Mouse (Mus musculus): ENCODE measurements around the gene Ndufa13. TPM values are rescaled to one million over a fixed set of nuclear protein-coding genes. Genes with fewer than 3 reads are reported as not detected.

The Ndufa13 gene
- polyA plus RNA-seq, 1 experiment from 2014 or later = 159 TPM

GRCm38 (mm10) chr8:69935431-69935830, 33.1 kb upstream of the Ndufa13 start:
- 83% methylated on average over 3 of the region's 3 CpGs for WGBS
- no peaks in the 10 kb centered on the region for H3K27me3 ChIP-seq (replicated peaks; ENCODE audit: control insufficient read depth, insufficient read depth, low read length)
- H3K9ac ChIP-seq (ENCODE audit: low read depth, low read length) = no peak overlapping the region
- H3K36me3 ChIP-seq (ENCODE audit: control insufficient read depth, insufficient read depth, low read length) = peaks cover 14% of the 10 kb centered on the region
- peaks cover 34% of the 10 kb centered on the region for H3K4me1 ChIP-seq (replicated peaks; ENCODE audit: control insufficient read depth, insufficient read depth, low read length)
- no peak overlapping the region for H3K4me2 ChIP-seq
- no peak overlapping the region for H3K4me3 ChIP-seq (ENCODE audit: low read depth, low read length)
- ATAC-seq (replicated peaks; ENCODE audit: low FRiP score) = no peak
- no peak for DNase-seq (ENCODE audit: low spot score)
- H3K27ac ChIP-seq (ENCODE audit: low read depth, low read length) = no peak overlapping the region
- no peaks in the 10 kb centered on the region for H3K9me3 ChIP-seq (ENCODE audit: control insufficient read depth, low read length)

GRCm38 (mm10) chr8:69934582-69934981, 32.2 kb upstream of the Ndufa13 start:
- no peak overlapping the region for H3K27ac ChIP-seq (ENCODE audit: low read depth, low read length)
- H3K4me1 ChIP-seq (replicated peaks; ENCODE audit: control insufficient read depth, insufficient read depth, low read length) = peaks cover 25% of the 10 kb centered on the region
- H3K36me3 ChIP-seq (ENCODE audit: control insufficient read depth, insufficient read depth, low read length) = peaks cover 14% of the 10 kb centered on the region
- H3K27me3 ChIP-seq (replicated peaks; ENCODE audit: control insufficient read depth, insufficient read depth, low read length) = no peaks in the 10 kb centered on the region
- DNase-seq (ENCODE audit: low spot score) = no peak
- whole genome bisulfite sequencing = 73% methylated on average over 5 of the region's 5 CpGs
- ATAC-seq (replicated peaks; ENCODE audit: low FRiP score) = no peak
- H3K4me3 ChIP-seq (ENCODE audit: low read depth, low read length) = no peak overlapping the region
- H3K9me3 ChIP-seq (ENCODE audit: control insufficient read depth, low read length) = no peaks in the 10 kb centered on the region
- no peak overlapping the region for H3K4me2 ChIP-seq
- H3K9ac ChIP-seq (ENCODE audit: low read depth, low read length) = no peak overlapping the region

- peaks cover 22% of the 10 kb centered on the region for H3K4me1 ChIP-seq (replicated peaks; ENCODE audit: control insufficient read depth, insufficient read depth, low read length)
- 49% methylated on average over 2 of the region's 2 CpGs for WGBS
- no peak overlapping the region; the same call in 1 of the 2 replicates for H3K9ac ChIP-seq (ENCODE audit: low read depth, low read length)
- no peak for DNase-seq (ENCODE audit: low spot score)
- no peaks in the 10 kb centered on the region for H3K27me3 ChIP-seq (replicated peaks; ENCODE audit: control insufficient read depth, insufficient read depth, low read length)
- ATAC-seq (replicated peaks; ENCODE audit: low FRiP score) = no peak
- H3K36me3 ChIP-seq (ENCODE audit: control insufficient read depth, insufficient read depth, low read length) = peaks cover 14% of the 10 kb centered on the region
- H3K9me3 ChIP-seq (ENCODE audit: control insufficient read depth, low read length) = no peaks in the 10 kb centered on the region
- H3K4me2 ChIP-seq = no peak overlapping the region
- H3K4me3 ChIP-seq (ENCODE audit: low read depth, low read length) = no peak overlapping the region
- no peak overlapping the region for H3K27ac ChIP-seq (ENCODE audit: low read depth, low read length)
Observed at GRCm38 (mm10) chr8:69933811-69934210, 31.5 kb upstream of the Ndufa13 start.

- Histone ChIP-seq H3K9me3 (ENCODE audit: control insufficient read depth, low read length) (no peaks in the 10 kb centered on the region), H3K27ac (ENCODE audit: low read depth, low read length) (no peak overlapping the region), H3K4me1 (replicated peaks; ENCODE audit: control insufficient read depth, insufficient read depth, low read length) (peaks cover 18% of the 10 kb centered on the region), H3K27me3 (replicated peaks; ENCODE audit: control insufficient read depth, insufficient read depth, low read length) (no peaks in the 10 kb centered on the region), H3K4me2 (no peak overlapping the region), H3K4me3 (ENCODE audit: low read depth, low read length) (no peak overlapping the region), H3K9ac (ENCODE audit: low read depth, low read length) (no peak overlapping the region), H3K36me3 (ENCODE audit: control insufficient read depth, insufficient read depth, low read length) (peaks cover 11% of the 10 kb centered on the region; the same call in 1 of the 2 replicates)
- ATAC-seq (replicated peaks; ENCODE audit: low FRiP score) (no peak), DNase-seq (ENCODE audit: low spot score) (no peak)
Observed at GRCm38 (mm10) chr8:69926901-69927300, 24.5 kb upstream of the Ndufa13 start.

GRCm38 (mm10) chr8:69923986-69924385, 21.6 kb upstream of the Ndufa13 start:
- 28% methylated on average over 1 of the region's 1 CpGs for WGBS
- H3K4me1 ChIP-seq (replicated peaks; ENCODE audit: control insufficient read depth, insufficient read depth, low read length) = peaks cover 45% of the 10 kb centered on the region
- H3K36me3 ChIP-seq (ENCODE audit: control insufficient read depth, insufficient read depth, low read length) = peaks cover 11% of the 10 kb centered on the region; the same call in 1 of the 2 replicates
- no peaks in the 10 kb centered on the region for H3K9me3 ChIP-seq (ENCODE audit: control insufficient read depth, low read length)
- H3K27me3 ChIP-seq (replicated peaks; ENCODE audit: control insufficient read depth, insufficient read depth, low read length) = no peaks in the 10 kb centered on the region
- H3K27ac ChIP-seq (ENCODE audit: low read depth, low read length) = no peak overlapping the region
- no peak overlapping the region for H3K4me3 ChIP-seq (ENCODE audit: low read depth, low read length)
- ATAC-seq (replicated peaks; ENCODE audit: low FRiP score) (peak; percentile 64), DNase-seq (ENCODE audit: low spot score) (no peak)
- H3K4me2 ChIP-seq = 0 out of 2 replicates have a peak overlapping the region, but pooled peaks have one; percentile 18
- no peak overlapping the region for H3K9ac ChIP-seq (ENCODE audit: low read depth, low read length)

- Histone ChIP-seq H3K9ac (ENCODE audit: low read depth, low read length) (0 out of 2 replicates have a peak overlapping the region, but pooled peaks have one; percentile 2), H3K36me3 (ENCODE audit: control insufficient read depth, insufficient read depth, low read length) (peaks cover 13% of the 10 kb centered on the region), H3K4me3 (ENCODE audit: low read depth, low read length) (no peak overlapping the region), H3K9me3 (ENCODE audit: control insufficient read depth, low read length) (no peaks in the 10 kb centered on the region), H3K27me3 (replicated peaks; ENCODE audit: control insufficient read depth, insufficient read depth, low read length) (no peaks in the 10 kb centered on the region), H3K27ac (ENCODE audit: low read depth, low read length) (peak overlapping the region; percentile 52), H3K4me2 (peak overlapping the region; percentile 43), H3K4me1 (replicated peaks; ENCODE audit: control insufficient read depth, insufficient read depth, low read length) (peaks cover 49% of the 10 kb centered on the region)
- DNase-seq (ENCODE audit: low spot score) = no peak
- no peak for ATAC-seq (replicated peaks; ENCODE audit: low FRiP score)
- 88% methylated on average over 2 of the region's 2 CpGs for WGBS
Observed at GRCm38 (mm10) chr8:69921141-69921540, 18.8 kb upstream of the Ndufa13 start.

- DNase-seq (ENCODE audit: low spot score) (peak; percentile 58), ATAC-seq (replicated peaks; ENCODE audit: low FRiP score) (peak; percentile 68)
- peak overlapping the region; percentile 59 for H3K27ac ChIP-seq (ENCODE audit: low read depth, low read length)
- 0 out of 2 replicates have a peak overlapping the region, but pooled peaks have one; percentile 10 for H3K9ac ChIP-seq (ENCODE audit: low read depth, low read length)
- no peaks in the 10 kb centered on the region for H3K27me3 ChIP-seq (replicated peaks; ENCODE audit: control insufficient read depth, insufficient read depth, low read length)
- peak overlapping the region; percentile 43 for H3K4me2 ChIP-seq
- H3K4me3 ChIP-seq (ENCODE audit: low read depth, low read length) = no peak overlapping the region
- peaks cover 17% of the 10 kb centered on the region for H3K36me3 ChIP-seq (ENCODE audit: control insufficient read depth, insufficient read depth, low read length)
- no peaks in the 10 kb centered on the region for H3K9me3 ChIP-seq (ENCODE audit: control insufficient read depth, low read length)
- peaks cover 49% of the 10 kb centered on the region for H3K4me1 ChIP-seq (replicated peaks; ENCODE audit: control insufficient read depth, insufficient read depth, low read length)
- 33% methylated on average over 11 of the region's 11 CpGs for WGBS
Observed at GRCm38 (mm10) chr8:69919876-69920662, 17.7 kb upstream of the Ndufa13 start.

- Histone ChIP-seq H3K27me3 (replicated peaks; ENCODE audit: control insufficient read depth, insufficient read depth, low read length) (no peaks in the 10 kb centered on the region), H3K4me1 (replicated peaks; ENCODE audit: control insufficient read depth, insufficient read depth, low read length) (peaks cover 43% of the 10 kb centered on the region), H3K9ac (ENCODE audit: low read depth, low read length) (no peak overlapping the region), H3K4me2 (no peak overlapping the region), H3K4me3 (ENCODE audit: low read depth, low read length) (no peak overlapping the region), H3K36me3 (ENCODE audit: control insufficient read depth, insufficient read depth, low read length) (peaks cover 26% of the 10 kb centered on the region), H3K9me3 (ENCODE audit: control insufficient read depth, low read length) (no peaks in the 10 kb centered on the region), H3K27ac (ENCODE audit: low read depth, low read length) (no peak overlapping the region)
- ATAC-seq (replicated peaks; ENCODE audit: low FRiP score) = peak; percentile 50
- peak; percentile 57 for DNase-seq (ENCODE audit: low spot score)
- WGBS = 58% methylated on average over 1 of the region's 1 CpGs
Observed at GRCm38 (mm10) chr8:69919010-69919409, 16.7 kb upstream of the Ndufa13 start.

GRCm38 (mm10) chr8:69918506-69918905, 16.1 kb upstream of the Ndufa13 start:
- no peak overlapping the region for H3K4me2 ChIP-seq
- H3K9ac ChIP-seq (ENCODE audit: low read depth, low read length) = no peak overlapping the region
- no peak overlapping the region for H3K27ac ChIP-seq (ENCODE audit: low read depth, low read length)
- DNase-seq (ENCODE audit: low spot score) (no peak), ATAC-seq (replicated peaks; ENCODE audit: low FRiP score) (no peak)
- H3K9me3 ChIP-seq (ENCODE audit: control insufficient read depth, low read length) = no peaks in the 10 kb centered on the region
- H3K27me3 ChIP-seq (replicated peaks; ENCODE audit: control insufficient read depth, insufficient read depth, low read length) = no peaks in the 10 kb centered on the region
- no peak overlapping the region for H3K4me3 ChIP-seq (ENCODE audit: low read depth, low read length)
- H3K36me3 ChIP-seq (ENCODE audit: control insufficient read depth, insufficient read depth, low read length) = peaks cover 31% of the 10 kb centered on the region
- peaks cover 39% of the 10 kb centered on the region for H3K4me1 ChIP-seq (replicated peaks; ENCODE audit: control insufficient read depth, insufficient read depth, low read length)

All from liver, embryonic 11.5 days (tissue).